Mouse (Mus musculus) thymus, adult 2 months (tissue): Measurements from ENCODE around the gene Lefty1.

Experiments used
- CTCF ChIP-seq: fragments of 200-500 bp; IDR thresholded peaks from 2 replicates; pipeline ENCODE4 v1.5.1; 2012; ENCODE audit warnings: mild to moderate bottlenecking, control low read depth, low read length, moderate library complexity, borderline replicate concordance; ENCODE audit not compliant: control insufficient read depth, poor library complexity, insufficient read depth; ENCODE audit errors: extremely low read depth
- POLR2A ChIP-seq: fragments of 200-500 bp; IDR thresholded peaks from 2 replicates; pipeline ENCODE4 v1.6.1; 2012; ENCODE audit warnings: mild to moderate bottlenecking, low read length, control low read depth, moderate library complexity; ENCODE audit not compliant: control insufficient read depth, poor library complexity, insufficient read depth; ENCODE audit errors: extremely low read depth

DNA sequence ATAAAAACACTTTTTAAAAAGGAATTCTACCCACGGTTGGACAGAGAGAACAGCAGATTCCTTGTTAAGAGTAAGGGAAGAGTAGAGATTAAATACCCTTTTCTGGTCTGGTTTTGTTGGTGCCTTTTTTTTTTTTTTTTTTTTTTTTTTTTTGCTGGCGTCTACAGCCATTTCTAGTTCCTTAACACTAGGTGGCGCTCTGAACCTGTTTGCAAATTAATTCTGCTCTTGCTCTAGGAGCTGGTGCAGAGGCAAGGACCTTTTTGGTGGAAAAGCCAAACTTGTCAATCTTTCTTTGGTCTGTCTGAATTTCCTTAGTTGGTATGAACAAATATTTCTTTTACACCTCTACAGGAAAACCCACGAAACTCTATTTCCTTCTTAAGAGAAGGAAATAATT lies 33.7 kb upstream of the Lefty1 start:
- TF ChIP-seq CTCF (no peak), POLR2A (no peak)
